Mouse (Mus musculus) kidney, adult 2 months (tissue): ENCODE data around the gene Calm1. TPM values are rescaled to one million over a fixed set of nuclear protein-coding genes. Genes with fewer than 3 reads are reported as not detected.

Experiments used
- DNase-seq: peaks from one replicate; pipeline ENCODE4 v3.0.0; 2021
- H3K27ac ChIP-seq: fragments of 200-500 bp; 2 replicates; pipeline ENCODE4 v1.5.1; 2012; ENCODE audit warnings: low read depth, low read length, control low read depth, inconsistent platforms; ENCODE audit not compliant: insufficient read depth
- H3K27me3 ChIP-seq: fragments of 200-500 bp; replicated peaks from 2 replicates; pipeline ENCODE4 v1.6.1; 2012; ENCODE audit warnings: mild to moderate bottlenecking, moderate library complexity, low read length, inconsistent platforms; ENCODE audit not compliant: control insufficient read depth, insufficient read depth
- H3K36me3 ChIP-seq: fragments of 200-500 bp; 2 replicates; pipeline ENCODE4 v1.6.1; 2012; ENCODE audit warnings: mild to moderate bottlenecking, moderate library complexity, low read length, inconsistent platforms; ENCODE audit not compliant: control insufficient read depth, insufficient read depth
- H3K4me1 ChIP-seq: fragments of 200-500 bp; 2 replicates; pipeline ENCODE4 v1.6.1; 2011; ENCODE audit warnings: low read length; ENCODE audit not compliant: control insufficient read depth, insufficient read depth
- H3K4me3 ChIP-seq: fragments of 200-500 bp; 2 replicates; pipeline ENCODE4 v1.5.1; 2011; ENCODE audit warnings: mild to moderate bottlenecking, low read depth, low read length, control low read depth; ENCODE audit not compliant: insufficient read depth
- CTCF ChIP-seq: fragments of 200-500 bp; conservative IDR thresholded peaks from 2 replicates; pipeline ENCODE4 v1.5.1; 2011; ENCODE audit warnings: low read depth, mild to moderate bottlenecking, control low read depth, low read length, moderate library complexity, mixed read lengths; ENCODE audit not compliant: insufficient read depth, insufficient read length
- POLR2A ChIP-seq: fragments of 200-500 bp; IDR thresholded peaks from one replicate; pipeline ENCODE4 v1.6.1; 2011; ENCODE audit warnings: low read depth, low read length, control low read depth
- WGBS: fragments of 180-500 bp; shearing (Covaris S2); methylation state at CpG from one replicate; pipeline ENCODE4 v1.1.7; 2018; 5-methylcytosine and 5-hydroxymethylcytosine counted together
- polyA plus RNA-seq: library from polyadenylated mRNA; depleted of rRNA; stranded (reverse); fragments of >200 nt; gene quantifications from 2 replicates; pipeline ENCODE4 v1.2.3, GENCODE M21; 2012

Calm1 gene
- polyA plus RNA-seq, 1 experiment = 133 TPM

DNA sequence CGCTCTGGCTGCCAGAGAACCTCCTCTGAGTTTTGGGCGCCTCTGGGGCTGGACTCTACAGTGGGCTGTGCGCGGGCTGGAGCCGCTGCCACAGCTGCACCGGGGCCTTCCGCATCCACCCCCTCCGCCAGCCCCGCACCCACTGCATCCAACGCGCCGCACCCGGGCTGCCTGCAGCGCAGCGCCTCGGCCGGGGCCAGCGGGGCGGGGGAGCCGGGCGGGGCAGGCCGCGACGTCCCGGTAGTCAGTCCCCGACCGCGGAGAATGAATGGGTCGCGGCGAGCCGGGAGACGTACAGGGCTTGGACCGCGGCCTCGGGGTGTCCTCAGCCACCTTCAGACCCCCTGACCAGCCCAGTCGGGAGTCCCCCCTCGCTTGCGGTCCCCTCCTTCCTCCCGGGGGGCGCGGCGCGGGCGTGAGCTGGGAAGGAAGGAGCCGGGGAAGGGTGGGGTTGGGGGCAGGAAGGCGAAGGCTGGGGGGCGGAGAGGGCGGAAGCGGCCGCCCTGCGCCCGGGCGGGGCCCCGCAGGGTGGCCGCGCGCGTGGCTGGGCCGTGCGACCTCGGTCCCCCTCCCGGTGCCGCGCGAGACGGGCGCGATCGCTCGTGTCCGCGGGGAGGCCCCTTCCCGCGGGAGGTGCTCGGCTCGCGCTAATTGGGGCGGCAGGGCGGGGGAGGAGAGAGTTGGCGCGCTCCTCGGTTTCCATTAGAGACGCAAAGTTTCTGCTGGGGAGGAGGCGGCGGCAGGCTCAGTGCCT is 833 bp downstream of the Calm1 start:
- H3K27ac ChIP-seq = peak overlapping the region; percentile 68
- peaks cover 3% of the 10 kb centered on the region; the same call in 1 of the 2 replicates for H3K4me1 ChIP-seq
- under 1% methylated on average over 86 of the region's 86 CpGs for WGBS

DNA sequence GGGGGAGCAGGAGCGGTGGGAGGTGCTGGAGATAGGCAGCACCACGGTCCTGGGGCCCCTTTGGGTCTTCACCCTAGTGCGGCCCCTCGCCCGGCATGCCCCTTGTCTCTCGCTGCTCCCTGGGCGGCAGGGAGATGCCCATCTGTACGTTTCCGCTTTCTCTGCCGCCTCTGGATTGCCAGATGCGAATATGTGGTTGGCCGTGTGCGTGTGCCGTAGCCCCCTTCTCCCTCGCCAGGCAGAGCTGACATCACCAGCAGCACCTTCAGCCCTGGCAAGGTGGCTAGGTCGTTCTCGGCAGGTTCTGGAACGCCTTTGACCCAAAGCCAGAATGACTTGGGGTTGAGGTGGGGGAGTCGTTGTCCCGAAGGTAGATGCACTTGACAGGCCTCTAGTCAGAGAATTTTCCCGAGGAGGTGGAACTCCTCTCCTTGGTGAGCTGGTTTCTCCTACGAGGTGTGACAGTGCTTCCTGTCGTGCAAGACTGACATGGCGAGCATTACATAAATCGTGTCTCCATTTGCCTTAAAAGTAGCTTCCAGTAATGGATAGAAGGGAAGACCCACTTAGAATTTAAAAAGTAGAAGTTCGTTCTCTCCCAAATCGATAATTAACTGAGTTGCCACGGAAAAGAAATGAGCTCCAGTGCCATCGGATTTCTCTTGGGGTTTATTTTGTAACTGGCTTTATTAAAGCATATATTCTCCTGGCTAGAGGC is 1.6 kb downstream of the Calm1 start:
- H3K4me3 ChIP-seq = peak overlapping the region; percentile 80
- peaks cover 3% of the 10 kb centered on the region; the same call in 1 of the 2 replicates for H3K4me1 ChIP-seq
- peak overlapping the region; percentile 66 for H3K27ac ChIP-seq
- TF ChIP-seq CTCF (no peak), POLR2A (no peak)
- H3K27me3 ChIP-seq = no peaks in the 10 kb centered on the region
- H3K36me3 ChIP-seq = peaks cover 9% of the 10 kb centered on the region
- DNase-seq = peak; percentile 30
- WGBS = 3% methylated on average over 29 of the region's 29 CpGs

More for the DNA sequence above, 833 bp downstream of the Calm1 start:
- peak; percentile 67 for DNase-seq
- peak overlapping the region; percentile 80 for H3K4me3 ChIP-seq
- H3K27me3 ChIP-seq = no peaks in the 10 kb centered on the region
- H3K36me3 ChIP-seq = peaks cover 4% of the 10 kb centered on the region; the same call in 1 of the 2 replicates
- TF ChIP-seq POLR2A (no peak), CTCF (no peak)

DNA sequence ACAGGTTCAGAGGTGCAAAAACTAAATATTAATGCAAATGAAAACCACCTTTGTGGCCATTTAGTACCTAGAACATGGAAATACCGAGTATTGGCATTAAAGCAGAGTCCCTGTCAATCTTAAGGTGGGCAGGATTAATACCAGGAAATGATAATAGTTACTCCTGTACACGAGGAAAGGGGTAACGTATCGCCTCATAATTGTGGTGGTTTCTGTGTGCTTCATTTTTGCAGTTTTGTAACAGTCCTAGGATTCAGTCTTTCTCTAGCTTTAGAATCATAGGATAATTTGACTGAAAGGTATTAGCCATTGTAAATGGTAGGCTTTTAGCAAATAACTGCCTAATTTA is 2.1 kb downstream of the Calm1 start:
- Histone ChIP-seq H3K4me1 (peaks cover 3% of the 10 kb centered on the region; the same call in 1 of the 2 replicates), H3K27ac (no peak overlapping the region), H3K27me3 (no peaks in the 10 kb centered on the region), H3K4me3 (no peak overlapping the region; the same call in 1 of the 2 replicates), H3K36me3 (peaks cover 12% of the 10 kb centered on the region)
- 19% methylated on average over 4 of the region's 4 CpGs for WGBS
- TF ChIP-seq POLR2A (no peak), CTCF (no peak)
- no peak for DNase-seq

DNA sequence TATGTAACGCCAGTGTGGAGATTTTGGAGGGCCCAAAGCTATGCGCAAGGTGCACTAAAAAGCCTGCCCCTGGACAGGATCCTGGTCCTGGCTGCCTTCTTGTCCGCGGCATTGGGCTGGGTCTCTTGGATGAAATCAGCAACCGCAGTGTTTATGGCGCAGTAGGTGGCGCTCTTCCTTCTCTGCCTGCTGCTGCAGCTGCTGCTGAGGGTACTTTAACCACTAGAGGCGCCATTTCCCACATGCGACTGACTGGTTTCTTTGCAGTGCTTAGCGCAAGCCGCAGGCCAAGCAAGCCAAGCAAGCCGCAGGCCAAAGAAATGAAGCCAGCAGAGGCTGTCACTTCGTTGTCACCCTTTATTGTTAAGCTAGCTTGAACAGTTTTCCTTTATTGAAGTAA is 2.6 kb downstream of the Calm1 start:
- Histone ChIP-seq H3K4me3 (no peak overlapping the region), H3K27ac (no peak overlapping the region), H3K27me3 (no peaks in the 10 kb centered on the region), H3K4me1 (peaks cover 5% of the 10 kb centered on the region; the same call in 1 of the 2 replicates), H3K36me3 (peaks cover 12% of the 10 kb centered on the region)
- peak; percentile 100; the same call in 1 of the 2 replicates for TF ChIP-seq CTCF
- TF ChIP-seq POLR2A = no peak
- peak; percentile 97 for DNase-seq
- WGBS = under 1% methylated on average over 13 of the region's 13 CpGs

- WGBS = 45% methylated on average over 3 of the region's 3 CpGs
Measured at GRCm38 (mm10) chr12:100203759-100204158, 4.5 kb downstream of the Calm1 start.

GRCm38 (mm10) chr12:100205156-100205555 is 5.9 kb downstream of the Calm1 start:
- Histone ChIP-seq H3K4me3 (no peak overlapping the region), H3K36me3 (peaks cover 16% of the 10 kb centered on the region), H3K4me1 (peaks cover 7% of the 10 kb centered on the region; the same call in 1 of the 2 replicates), H3K27ac (no peak overlapping the region), H3K27me3 (no peaks in the 10 kb centered on the region)
- WGBS = 89% methylated on average over 8 of the region's 8 CpGs
- DNase-seq = no peak
- TF ChIP-seq CTCF (no peak), POLR2A (no peak)

More at GRCm38 (mm10) chr12:100203759-100204158, 4.5 kb downstream of the Calm1 start:
- DNase-seq = no peak
- peaks cover 7% of the 10 kb centered on the region; the same call in 1 of the 2 replicates for H3K4me1 ChIP-seq
- no peak overlapping the region for H3K4me3 ChIP-seq
- no peak for TF ChIP-seq CTCF
- no peak for TF ChIP-seq POLR2A
- H3K27me3 ChIP-seq = no peaks in the 10 kb centered on the region
- H3K27ac ChIP-seq = no peak overlapping the region
- peaks cover 16% of the 10 kb centered on the region for H3K36me3 ChIP-seq

- WGBS = 40% methylated on average over 3 of the region's 3 CpGs
- no peaks in the 10 kb centered on the region for H3K27me3 ChIP-seq
- H3K4me3 ChIP-seq = no peak overlapping the region
- H3K27ac ChIP-seq = peak overlapping the region; percentile 53; the same call in 1 of the 2 replicates
- peak; percentile 65 for DNase-seq
- H3K36me3 ChIP-seq = peaks cover 16% of the 10 kb centered on the region
- peaks cover 3% of the 10 kb centered on the region; the same call in 1 of the 2 replicates for H3K4me1 ChIP-seq
- no peak for TF ChIP-seq POLR2A
- TF ChIP-seq CTCF = no peak
Measured at GRCm38 (mm10) chr12:100206521-100206920, 7.3 kb downstream of the Calm1 start.
